8 mouse cellular contexts compared by ENCODE assay signal in the genomic region with DNA sequence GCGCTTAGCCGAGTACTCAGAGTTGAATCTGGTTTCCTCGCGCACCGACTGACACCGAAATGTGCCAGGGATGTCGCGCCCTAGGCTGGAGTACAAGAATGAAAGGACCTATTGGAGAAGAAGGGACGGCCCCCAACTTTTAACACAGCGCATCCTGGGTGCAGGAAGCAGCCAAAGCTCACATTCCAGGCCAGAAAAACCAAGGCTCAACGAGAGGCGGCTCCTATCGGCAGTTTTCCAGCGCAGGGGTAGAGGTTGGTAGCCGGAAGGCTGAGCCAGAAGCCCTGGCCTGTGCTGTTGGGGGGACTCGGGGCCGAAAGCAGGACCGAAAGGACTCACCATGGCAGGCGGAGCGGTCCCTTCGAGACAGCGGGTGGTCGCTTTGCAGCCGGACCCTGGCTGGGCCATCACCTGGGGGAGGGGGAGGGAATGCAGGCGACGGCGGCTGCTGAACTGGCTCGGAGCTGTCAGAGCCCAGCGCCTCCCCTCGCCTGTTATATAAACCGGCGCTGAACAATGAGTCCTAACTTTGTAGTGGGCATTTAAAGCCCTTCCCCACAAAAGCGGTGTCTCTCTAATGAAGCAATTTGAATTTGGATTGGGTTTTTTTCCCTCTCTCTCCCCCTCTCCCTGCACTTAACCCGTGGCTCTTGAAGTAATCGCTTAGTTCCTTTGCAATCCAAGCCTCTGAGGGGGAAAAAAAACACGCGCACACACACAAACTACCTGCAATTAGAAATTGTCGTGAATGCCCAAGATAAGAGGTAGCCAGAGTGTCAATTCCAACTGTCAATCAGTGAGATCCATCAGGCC. TPM values are rescaled to one million over a fixed set of nuclear protein-coding genes. Genes with fewer than 3 reads are reported as not detected.
DNase-seq lines count a peak whose midpoint lies in the region; ATAC-seq lines count a peak whose summit lies in the region.

No protein-coding gene starts in this region.

- H3K27me3 ChIP-seq in heart, embryonic 15.5 days, result peaks cover 99% of the 10 kb centered on the region
- peaks cover 100% of the 10 kb centered on the region for H3K27me3 ChIP-seq in liver, embryonic 12.5 days (replicated peaks)
- peaks cover 73% of the 10 kb centered on the region for H3K27me3 ChIP-seq in stomach, embryonic 14.5 days (ENCODE audit: control insufficient read depth, insufficient read depth, low read length)

- no peaks in the 10 kb centered on the region for H3K9me3 ChIP-seq in heart, embryonic 15.5 days (replicated peaks)
- H3K9me3 ChIP-seq in liver, embryonic 12.5 days (replicated peaks), result no peaks in the 10 kb centered on the region
- H3K9me3 ChIP-seq in stomach, embryonic 14.5 days (ENCODE audit: control insufficient read depth, low read depth, low read length), result no peaks in the 10 kb centered on the region

- peak overlapping the region; percentile 92 for H3K4me2 ChIP-seq in heart, embryonic 15.5 days
- H3K4me2 ChIP-seq in liver, embryonic 12.5 days, result peak overlapping the region; percentile 64
- H3K4me2 ChIP-seq in stomach, embryonic 14.5 days (replicated peaks; ENCODE audit: low read depth, low read length), result peak overlapping the region; percentile 23; the same call in 1 of the 2 replicates

- no peaks in the 10 kb centered on the region for H3K36me3 ChIP-seq in heart, embryonic 15.5 days
- H3K36me3 ChIP-seq in liver, embryonic 12.5 days, result no peaks in the 10 kb centered on the region
- H3K36me3 ChIP-seq in stomach, embryonic 14.5 days (ENCODE audit: control insufficient read depth, insufficient read depth, low read length), result no peaks in the 10 kb centered on the region

- 0 out of 2 replicates have a peak overlapping the region, but pooled peaks have one; percentile 7 for H3K9ac ChIP-seq in heart, embryonic 15.5 days
- H3K9ac ChIP-seq in liver, embryonic 12.5 days, result no peak overlapping the region
- no peak overlapping the region for H3K9ac ChIP-seq in stomach, embryonic 14.5 days (replicated peaks; ENCODE audit: low read depth, low read length)

- 2% methylated on average over 38 of the region's 38 CpGs for WGBS in heart, embryonic 15.5 days
- WGBS in liver, embryonic 12.5 days (ENCODE audit: insufficient replicate concordance), result 2% methylated on average over 38 of the region's 38 CpGs
- under 1% methylated on average over 38 of the region's 38 CpGs for WGBS in stomach, embryonic 14.5 days

- peak overlapping the region; percentile 55 for H3K4me3 ChIP-seq in heart, embryonic 15.5 days
- H3K4me3 ChIP-seq in liver, embryonic 12.5 days, result peak overlapping the region; percentile 23; the same call in 1 of the 2 replicates
- H3K4me3 ChIP-seq in stomach, embryonic 14.5 days (ENCODE audit: low read depth, low read length), result peak overlapping the region; percentile 30

- H3K27ac ChIP-seq in heart, embryonic 15.5 days, result no peak overlapping the region
- no peak overlapping the region for H3K27ac ChIP-seq in liver, embryonic 12.5 days
- no peak overlapping the region for H3K27ac ChIP-seq in stomach, embryonic 14.5 days (ENCODE audit: low read length)

- H3K4me1 ChIP-seq in heart, embryonic 15.5 days (replicated peaks), result peaks cover 40% of the 10 kb centered on the region
- peaks cover 26% of the 10 kb centered on the region; the same call in 1 of the 2 replicates for H3K4me1 ChIP-seq in liver, embryonic 12.5 days
- peaks cover 23% of the 10 kb centered on the region for H3K4me1 ChIP-seq in stomach, embryonic 14.5 days (ENCODE audit: control insufficient read depth, insufficient read depth, low read length)

- ATAC-seq in heart, embryonic 15.5 days (replicated peaks; ENCODE audit: insufficient number of reproducible peaks, insufficient read depth, low FRiP score, low read depth), result no peak
- ATAC-seq in liver, embryonic 12.5 days, result no peak
- ATAC-seq in stomach, embryonic 14.5 days (ENCODE audit: insufficient number of reproducible peaks, insufficient read depth, low FRiP score, low read depth), result no peak

- DNase-seq in kidney, adult 18-20 months, result peak; percentile 45
- no peak for DNase-seq in kidney, adult 8-10 months
- peak; percentile 54 to 61 for DNase-seq in cerebellum, postnatal 10 days
- DNase-seq in right cerebral cortex, postnatal 14 days, result no peak
- DNase-seq in left cerebral cortex, adult 11 months (ENCODE audit: low spot score), result no peak

RNA-seq across cellular contexts. Expression of gene Lhx6, which starts 1.4 kb away (rescaled TPM):
- polyA plus RNA-seq in heart, embryonic 15.5 days (2015; fragmentation: Nextera tagmentation; extraction: Ambion mirVana), result 1.5 and 2.2 TPM in 2 replicates
- 0.29 and 0.39 TPM in 2 replicates for polyA plus RNA-seq in liver, embryonic 12.5 days (2016; fragmentation: Nextera tagmentation; extraction: Ambion mirVana)
- 0.87 and 1.5 TPM in 2 replicates for polyA plus RNA-seq in stomach, embryonic 14.5 days (2014; fragmentation: Nextera tagmentation; extraction: Ambion mirVana)

RNA-seq across cellular contexts. Expression of gene Mrrf, which starts 32.4 kb away (rescaled TPM):
- polyA plus RNA-seq in heart, embryonic 15.5 days (2015; fragmentation: Nextera tagmentation; extraction: Ambion mirVana), result 32.4 and 38.6 TPM in 2 replicates
- 24.9 and 25.7 TPM in 2 replicates for polyA plus RNA-seq in liver, embryonic 12.5 days (2016; fragmentation: Nextera tagmentation; extraction: Ambion mirVana)
- 33.8 and 42.6 TPM in 2 replicates for polyA plus RNA-seq in stomach, embryonic 14.5 days (2014; fragmentation: Nextera tagmentation; extraction: Ambion mirVana)

RNA-seq across cellular contexts. Expression of gene Rbm18, which starts 32.8 kb away (rescaled TPM):
- 62.6 and 63.6 TPM in 2 replicates for polyA plus RNA-seq in heart, embryonic 15.5 days (2015; fragmentation: Nextera tagmentation; extraction: Ambion mirVana)
- polyA plus RNA-seq in liver, embryonic 12.5 days (2016; fragmentation: Nextera tagmentation; extraction: Ambion mirVana), result 28.2 and 29.9 TPM in 2 replicates
- 78.4 and 78.7 TPM in 2 replicates for polyA plus RNA-seq in stomach, embryonic 14.5 days (2014; fragmentation: Nextera tagmentation; extraction: Ambion mirVana)

RNA-seq across cellular contexts. Expression of gene Morn5, which starts 54.5 kb away (rescaled TPM):
- polyA plus RNA-seq in heart, embryonic 15.5 days (2015; fragmentation: Nextera tagmentation; extraction: Ambion mirVana), result 0.24 and 0.34 TPM in 2 replicates
- 0.18 TPM in 1 of 2 replicates, not detected in the other for polyA plus RNA-seq in liver, embryonic 12.5 days (2016; fragmentation: Nextera tagmentation; extraction: Ambion mirVana)
- not detected in 2 replicates for polyA plus RNA-seq in stomach, embryonic 14.5 days (2014; fragmentation: Nextera tagmentation; extraction: Ambion mirVana)

RNA-seq across cellular contexts. Expression of gene Ndufa8, which starts 54.6 kb away (rescaled TPM):
- polyA plus RNA-seq in heart, embryonic 15.5 days (2015; fragmentation: Nextera tagmentation; extraction: Ambion mirVana), result 411 and 477 TPM in 2 replicates
- 155 and 162 TPM in 2 replicates for polyA plus RNA-seq in liver, embryonic 12.5 days (2016; fragmentation: Nextera tagmentation; extraction: Ambion mirVana)
- polyA plus RNA-seq in stomach, embryonic 14.5 days (2014; fragmentation: Nextera tagmentation; extraction: Ambion mirVana), result 220 and 238 TPM in 2 replicates

Comparison
In these comparisons a context has a peak if more than half of its experiments do, and no peak if none do; other contexts are left out.
1. DNase-seq: peak in kidney, adult 18-20 months (single experiment) and cerebellum, postnatal 10 days (2 of 2); none in kidney, adult 8-10 months (0 of 2), right cerebral cortex, postnatal 14 days (single experiment) and left cerebral cortex, adult 11 months (single experiment).
2. H3K4me2 ChIP-seq: peak in every context shown above with its lines; median percentile 92 in heart, embryonic 15.5 days; 64 in liver, embryonic 12.5 days; 23 in stomach, embryonic 14.5 days.
3. Peak in every context shown above with its lines, with median percentiles within 50 percentile points of each other: H3K4me3 ChIP-seq.